Mouse (Mus musculus) retina, embryonic 14.5 days (tissue): ENCODE measurements around the gene Fmo4.

ENCODE experiments used
- DNase-seq: peaks from one replicate; pipeline ENCODE4 v3.0.0-alpha.2; 2015; ENCODE audit warnings: low spot score

Fmo4 gene

GRCm38 (mm10) chr1:162813836-162814156, at the start of gene Fmo4:
Gene Fmo4 (minus strand): TSS chr1:162813972.
- DNase-seq, result peak; percentile 46

GRCm38 (mm10) chr1:162862328-162862727, 48.6 kb upstream of the Fmo4 start:
- DNase-seq, result no peak

GRCm38 (mm10) chr1:162859996-162860605, 46.3 kb upstream of the Fmo4 start:
- no peak for DNase-seq

GRCm38 (mm10) chr1:162859545-162859976, 45.8 kb upstream of the Fmo4 start:
- DNase-seq, result no peak

- DNase-seq, result peak; percentile 23
These were observed 45.0 kb upstream of the Fmo4 start for GRCm38 (mm10) chr1:162858748-162859130.

GRCm38 (mm10) chr1:162857766-162858747, 44.3 kb upstream of the Fmo4 start:
- no peak for DNase-seq

GRCm38 (mm10) chr1:162853812-162854482, 40.2 kb upstream of the Fmo4 start:
- no peak for DNase-seq

- DNase-seq, result no peak
These were observed 33.8 kb upstream of the Fmo4 start for GRCm38 (mm10) chr1:162847554-162847953.

GRCm38 (mm10) chr1:162840211-162840610, 26.4 kb upstream of the Fmo4 start:
- DNase-seq, result no peak

GRCm38 (mm10) chr1:162838976-162839375, 25.2 kb upstream of the Fmo4 start:
- DNase-seq, result no peak

- no peak for DNase-seq
These were observed 20.6 kb upstream of the Fmo4 start for GRCm38 (mm10) chr1:162834342-162834741.

GRCm38 (mm10) chr1:162832574-162832953, 18.8 kb upstream of the Fmo4 start:
- DNase-seq, result no peak

- DNase-seq, result peak; percentile 83
These were observed 18.2 kb upstream of the Fmo4 start for GRCm38 (mm10) chr1:162831838-162832573.

GRCm38 (mm10) chr1:162819280-162819679, 5.5 kb upstream of the Fmo4 start:
- DNase-seq, result no peak

GRCm38 (mm10) chr1:162815381-162816127, 1.8 kb upstream of the Fmo4 start:
- DNase-seq, result no peak

GRCm38 (mm10) chr1:162814932-162815331, 1.2 kb upstream of the Fmo4 start:
- DNase-seq, result no peak

- DNase-seq, result no peak
These were observed 483 bp downstream of the Fmo4 start for GRCm38 (mm10) chr1:162813143-162813835.

- DNase-seq, result no peak
These were observed 5.2 kb downstream of the Fmo4 start for GRCm38 (mm10) chr1:162808541-162808940.

GRCm38 (mm10) chr1:162807441-162807840, 6.3 kb downstream of the Fmo4 start:
- no peak for DNase-seq

- DNase-seq, result no peak
These were observed 8.8 kb downstream of the Fmo4 start for GRCm38 (mm10) chr1:162805011-162805410.

- DNase-seq, result no peak
These were observed 17.3 kb downstream of the Fmo4 start for GRCm38 (mm10) chr1:162796441-162796840.
